In the genomic region with DNA sequence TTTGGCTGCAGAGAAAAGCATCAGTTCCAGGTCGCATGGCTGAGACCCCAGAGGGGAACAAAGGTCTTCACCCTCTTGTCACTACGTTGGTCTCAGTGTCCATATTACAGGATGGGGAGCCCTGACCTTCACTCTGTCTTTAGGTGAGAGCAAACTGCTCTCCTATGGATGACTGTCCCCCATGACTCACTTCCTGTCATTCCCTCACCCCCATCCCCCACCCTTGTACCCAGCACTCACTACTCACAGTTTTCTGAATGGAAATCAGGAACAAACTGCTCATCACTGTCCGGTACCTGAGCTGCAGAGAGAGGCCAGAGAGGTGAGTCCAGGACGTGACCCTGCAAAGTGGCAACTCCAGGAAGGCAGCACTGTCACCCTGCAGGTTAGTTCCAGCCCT, we compare ENCODE assay signal across 18 mouse cellular contexts. TPM values are rescaled to one million over a fixed set of nuclear protein-coding genes. Genes with fewer than 3 reads are reported as not detected.
"Had no signal": no experiment of that assay in that cellular context is flagged by ENCODE, and none has a peak within 500 bp of the region (broad histone marks: within the 10 kb centered on the region; RNA-seq: fewer than 3 reads in every experiment).

No protein-coding gene starts in this region.

- H3K36me3 ChIP-seq: liver, embryonic 15.5 days; midbrain, embryonic 13.5 days; midbrain, embryonic 15.5 days; neural tube, embryonic 12.5 days; stomach, embryonic 15.5 days had no signal

- ATAC-seq: midbrain, embryonic 13.5 days; midbrain, embryonic 15.5 days had no signal

- H3K4me2 ChIP-seq: liver, embryonic 15.5 days; lung, embryonic 14.5 days; midbrain, embryonic 11.5 days; midbrain, embryonic 13.5 days; midbrain, embryonic 15.5 days; neural tube, embryonic 12.5 days; stomach, embryonic 15.5 days had no signal

- DNase-seq: lung, adult 18-20 months; lung, embryonic 14.5 days; lung, postnatal 10 days; lung, postnatal 4 days; right cerebral cortex, postnatal 14 days; thymus, adult 2 months; thymus, postnatal 25 days; thymus, postnatal 4 days had no signal

- H3K9ac ChIP-seq: liver, embryonic 15.5 days; lung, embryonic 14.5 days; midbrain, embryonic 13.5 days; midbrain, embryonic 15.5 days; neural tube, embryonic 12.5 days; stomach, embryonic 15.5 days had no signal

- H3K9me3 ChIP-seq: liver, embryonic 15.5 days; megakaryocyte, embryonic 14.5 days; midbrain, embryonic 13.5 days; midbrain, embryonic 15.5 days; neural tube, embryonic 12.5 days; stomach, embryonic 15.5 days had no signal

- H3K4me1 ChIP-seq: liver, embryonic 15.5 days had no signal

- H3K27ac ChIP-seq: liver, embryonic 15.5 days; midbrain, embryonic 13.5 days; midbrain, embryonic 15.5 days; neural tube, embryonic 12.5 days; stomach, embryonic 15.5 days; stomach, postnatal 0 days had no signal

- H3K4me3 ChIP-seq: liver, embryonic 15.5 days; megakaryocyte, embryonic 14.5 days; midbrain, embryonic 13.5 days; midbrain, embryonic 15.5 days; neural tube, embryonic 12.5 days; stomach, embryonic 15.5 days had no signal

RNA-seq across cellular contexts. Expression of a gene that starts 8.3 kb away (rescaled TPM):
- total RNA-seq: monocyte, adult 5-6 weeks; neutrophil, adult 5-6 weeks had no signal
